Mouse (Mus musculus) adrenal gland, adult 2 months (tissue): ENCODE data around the gene Cryzl1. TPM values are rescaled to one million over a fixed set of nuclear protein-coding genes. Genes with fewer than 3 reads are reported as not detected.
"Not testable (repeated sequence)": the region's sequence is repeated elsewhere in the genome, so short reads cannot be mapped to it uniquely, and the experiment has no call there.

Experiments used
- DNase-seq: peaks from one replicate; pipeline ENCODE4 v3.0.0; 2021
- polyA plus RNA-seq: library from polyadenylated mRNA; depleted of rRNA; stranded (reverse); fragments of >200 nt; gene quantifications from 2 replicates; pipeline ENCODE4 v1.2.3, GENCODE M21; 2012
- total RNA-seq, 2 experiments: library from RNA; stranded (reverse); gene quantifications; 2 replicates each; pipeline ENCODE4 v1.2.3; 2021

Cryzl1 gene
- total and polyA plus RNA-seq, 3 experiments: 12.6 to 54.9 (median 36.2) TPM

GRCm38 (mm10) chr16:91688023-91688618 lies 40.7 kb downstream of the Cryzl1 start:
- DNase-seq: no peak

DNA sequence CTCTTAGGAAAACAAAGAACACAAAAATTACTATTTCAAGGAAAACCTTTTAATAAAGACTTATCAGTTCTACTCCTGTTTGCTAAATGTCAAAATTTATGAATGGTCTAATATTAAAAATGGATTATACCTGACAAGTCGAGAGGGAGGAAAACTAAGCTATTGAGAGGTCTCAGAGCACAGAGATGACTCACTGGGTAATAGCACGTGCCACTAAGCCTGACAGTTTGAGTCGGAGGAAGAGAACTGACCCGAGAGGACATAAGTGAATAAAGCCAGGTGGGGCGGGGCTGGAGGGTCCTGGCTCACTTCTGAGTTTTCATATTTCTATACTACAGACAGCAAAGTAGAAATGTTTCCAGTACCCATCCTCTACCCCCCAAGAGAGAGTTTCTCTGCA lies 42.4 kb downstream of the Cryzl1 start:
- no peak for DNase-seq

GRCm38 (mm10) chr16:91685526-91685925 lies 43.2 kb downstream of the Cryzl1 start:
- no peak for DNase-seq

GRCm38 (mm10) chr16:91680656-91681055 lies 48.1 kb downstream of the Cryzl1 start:
- no peak for DNase-seq

DNA sequence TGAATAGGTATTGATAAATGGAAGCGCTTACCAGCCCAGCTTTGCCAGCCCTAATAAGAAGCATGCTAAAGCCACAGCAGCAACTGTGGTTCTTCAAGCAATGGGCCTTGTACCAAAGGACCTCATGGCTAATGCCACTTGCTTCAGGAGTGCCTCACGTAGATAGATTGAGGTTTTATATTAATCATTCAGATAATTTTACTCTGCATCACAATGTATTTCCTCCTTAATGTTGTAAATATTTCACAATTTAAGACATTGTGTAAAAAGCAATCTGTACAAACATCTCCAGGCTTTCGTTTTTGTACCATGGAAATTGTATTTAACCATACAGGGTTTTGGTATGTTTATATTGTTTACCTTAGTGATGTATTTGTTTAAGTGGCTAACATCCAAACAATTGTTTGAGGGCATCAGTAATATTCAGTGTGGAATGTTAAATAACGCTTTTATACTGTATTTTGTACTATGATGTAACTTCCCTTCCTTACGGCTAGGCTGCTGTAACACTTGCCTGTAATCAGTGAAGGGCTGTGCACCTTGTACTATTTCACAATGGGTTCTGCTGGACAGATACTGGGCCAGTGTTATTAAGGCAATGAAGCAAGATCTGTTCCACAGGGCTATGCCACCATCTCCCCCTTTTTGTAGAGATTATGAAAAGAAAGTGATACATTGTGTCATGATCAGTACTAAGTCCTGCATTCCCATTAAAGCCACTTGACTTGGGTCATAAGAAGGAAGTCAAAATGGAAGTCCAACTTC lies 50.4 kb downstream of the Cryzl1 start:
- no peak for DNase-seq

GRCm38 (mm10) chr16:91674500-91674899 lies 54.3 kb downstream of the Cryzl1 start:
- DNase-seq: no peak

- no peak for DNase-seq
Measured at GRCm38 (mm10) chr16:91663795-91664194, 65.0 kb downstream of the Cryzl1 start.

DNA sequence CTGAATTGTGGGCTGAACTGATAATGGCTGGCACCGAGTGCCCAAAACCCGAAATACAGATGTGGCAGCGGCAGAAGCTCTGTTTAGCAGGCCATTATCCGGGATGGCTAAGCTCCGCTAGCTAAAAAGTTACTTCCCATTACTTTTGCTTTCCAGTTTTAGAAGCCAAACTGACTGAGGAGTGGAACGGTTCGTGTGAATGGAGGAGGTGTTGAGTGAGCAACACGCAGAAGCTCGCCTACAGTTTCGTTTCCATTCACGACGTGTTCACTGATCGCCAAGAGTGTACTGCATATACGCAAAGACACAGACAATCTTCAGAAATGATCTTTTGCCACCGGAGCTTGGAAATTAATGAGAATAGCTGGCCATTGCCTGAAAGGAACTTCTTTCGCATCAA lies 66.4 kb downstream of the Cryzl1 start:
- DNase-seq: no peak

DNA sequence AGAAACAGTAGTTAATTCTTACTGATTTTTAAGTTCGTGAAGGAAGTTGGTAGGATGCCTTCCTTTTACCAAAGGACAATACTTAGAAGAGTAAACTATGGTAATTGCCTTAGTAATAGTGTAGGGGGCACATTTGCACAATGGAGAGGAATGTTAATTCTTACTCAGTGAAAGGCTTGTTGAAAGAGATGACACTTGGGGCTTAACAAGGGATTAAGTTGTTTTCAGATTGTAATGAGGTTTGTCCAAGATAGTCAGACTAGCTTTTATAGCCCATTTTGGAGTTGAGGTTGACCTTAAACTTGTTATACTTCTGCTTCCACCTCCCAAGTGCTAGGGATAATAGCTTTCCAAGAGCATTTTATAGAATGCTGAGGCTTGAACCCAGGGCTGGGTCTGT lies 67.4 kb downstream of the Cryzl1 start:
- DNase-seq: no peak

- DNase-seq: no peak
Measured at GRCm38 (mm10) chr16:91659798-91660197, 69.0 kb downstream of the Cryzl1 start.

DNA sequence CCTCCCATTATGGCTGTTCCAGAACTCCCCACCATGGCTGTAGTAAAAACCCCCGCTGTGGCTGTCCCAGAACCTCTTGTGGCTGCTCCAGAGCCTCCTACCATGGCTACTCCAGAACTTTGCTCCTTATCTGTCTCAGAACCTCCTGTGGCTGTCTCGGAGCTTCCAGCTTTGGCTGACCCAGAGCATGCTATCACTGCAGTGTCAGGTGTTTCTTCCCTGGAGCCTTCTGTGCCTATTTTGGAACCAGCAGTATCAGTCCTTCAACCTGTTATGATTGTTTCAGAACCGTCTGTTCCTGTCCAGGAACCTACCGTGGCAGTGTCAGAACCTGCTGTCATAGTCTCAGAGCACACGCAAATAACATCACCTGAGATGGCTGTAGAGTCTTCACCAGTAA lies 70.3 kb downstream of the Cryzl1 start:
- DNase-seq: no peak

DNA sequence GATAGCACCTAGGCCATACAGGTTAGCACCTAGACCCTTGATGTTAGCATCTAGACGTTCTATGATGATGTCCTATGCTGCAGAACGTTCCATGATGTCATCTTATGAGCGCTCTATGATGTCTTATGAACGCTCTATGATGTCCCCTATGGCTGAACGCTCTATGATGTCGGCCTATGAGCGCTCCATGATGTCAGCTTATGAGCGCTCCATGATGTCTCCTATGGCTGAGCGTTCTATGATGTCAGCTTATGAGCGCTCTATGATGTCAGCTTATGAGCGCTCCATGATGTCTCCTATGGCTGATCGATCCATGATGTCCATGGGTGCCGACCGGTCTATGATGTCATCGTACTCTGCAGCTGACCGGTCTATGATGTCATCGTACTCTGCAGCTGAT lies 71.5 kb downstream of the Cryzl1 start:
- DNase-seq: no peak

DNA sequence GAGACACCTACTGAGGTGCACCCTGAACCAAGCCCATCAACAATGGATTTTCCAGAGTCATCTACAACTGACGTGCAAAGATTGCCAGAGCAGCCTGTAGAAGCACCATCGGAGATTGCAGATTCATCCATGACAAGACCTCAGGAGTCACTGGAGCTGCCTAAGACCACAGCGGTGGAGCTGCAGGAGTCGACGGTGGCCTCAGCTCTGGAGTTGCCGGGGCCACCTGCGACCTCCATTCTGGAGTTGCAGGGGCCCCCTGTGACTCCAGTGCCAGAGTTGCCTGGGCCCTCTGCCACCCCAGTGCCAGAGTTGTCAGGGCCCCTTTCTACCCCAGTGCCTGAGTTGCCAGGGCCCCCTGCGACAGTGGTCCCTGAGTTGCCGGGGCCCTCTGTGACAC lies 73.5 kb downstream of the Cryzl1 start:
- DNase-seq: no peak

DNA sequence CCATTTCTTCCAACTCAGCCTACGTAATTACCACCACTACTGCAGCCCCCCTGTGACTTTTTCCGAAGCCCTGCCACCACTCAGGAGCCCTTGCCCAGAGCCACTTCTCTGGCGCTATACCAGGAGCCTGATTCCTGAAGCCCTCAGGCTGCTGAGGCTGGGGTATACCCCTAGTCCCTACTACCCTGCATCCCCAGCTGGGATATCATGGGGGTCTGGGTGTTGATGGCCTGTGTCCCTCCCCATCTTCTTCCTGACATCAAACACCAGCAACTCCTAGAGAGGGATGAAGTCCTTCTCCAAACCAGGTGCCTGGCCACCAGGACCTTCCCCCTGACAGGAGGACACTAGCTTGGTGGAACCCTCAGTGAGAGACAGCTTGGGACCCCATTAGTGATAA lies 76.6 kb downstream of the Cryzl1 start:
- no peak for DNase-seq

DNA sequence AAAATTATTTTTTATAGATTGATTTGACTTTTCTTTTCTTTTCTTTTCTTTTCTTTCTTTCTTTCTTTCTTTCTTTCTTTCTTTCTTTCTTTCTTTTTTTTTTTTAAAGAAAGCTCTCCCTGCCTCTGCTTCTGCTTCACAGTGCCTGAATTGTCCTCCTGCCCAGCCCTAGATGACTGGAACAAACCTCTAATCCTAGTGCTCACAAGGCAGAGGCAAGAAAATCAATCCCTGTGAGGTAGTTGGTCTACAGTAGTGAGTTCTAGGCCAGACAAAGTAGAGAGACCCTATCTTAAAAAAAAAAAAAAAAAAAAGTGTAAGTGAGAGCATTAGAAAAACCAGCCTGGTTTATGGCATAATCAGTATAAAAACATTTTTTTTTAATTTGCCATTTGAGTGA lies 79.0 kb downstream of the Cryzl1 start:
- DNase-seq: no peak

DNA sequence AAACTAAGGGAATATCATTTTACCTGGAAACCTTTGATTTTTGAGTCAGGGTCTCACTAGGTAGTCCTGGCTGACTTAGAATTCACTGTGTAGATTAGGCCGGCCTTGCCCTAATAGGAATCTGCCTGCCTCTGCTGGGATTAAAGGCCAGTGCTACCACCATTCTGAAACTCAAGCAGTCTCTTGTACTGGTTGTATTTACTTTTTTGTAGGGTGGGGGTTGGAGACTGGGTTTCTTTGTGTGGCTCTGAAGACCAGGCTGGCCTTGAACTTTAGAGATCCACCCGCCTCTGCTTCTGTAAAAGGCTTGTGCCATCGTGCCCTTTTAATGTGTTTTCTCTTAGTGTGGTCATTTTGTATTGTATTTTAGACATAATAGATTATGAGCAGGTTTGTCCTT lies 79.5 kb downstream of the Cryzl1 start:
- peak; percentile 56 for DNase-seq

- peak; percentile 92 for DNase-seq
Measured at GRCm38 (mm10) chr16:91648220-91648550, 80.6 kb downstream of the Cryzl1 start.

GRCm38 (mm10) chr16:91647461-91648219 lies 81.1 kb downstream of the Cryzl1 start, which contains the start of gene Son:
Gene Son (plus strand): TSS chr16:91647506.
- peak; percentile 97 for DNase-seq

- DNase-seq: peak; percentile 98
Measured at GRCm38 (mm10) chr16:91646681-91647419, 81.9 kb downstream of the Cryzl1 start, which contains the start of gene Gart. Gene Gart (minus strand): TSS chr16:91646952.

- no peak for DNase-seq
Measured at GRCm38 (mm10) chr16:91645995-91646602, 82.7 kb downstream of the Cryzl1 start.

- not testable (repeated sequence) for DNase-seq
Measured at GRCm38 (mm10) chr16:91645420-91645819, 83.4 kb downstream of the Cryzl1 start.

- no peak for DNase-seq
Measured at GRCm38 (mm10) chr16:91644901-91645300, 83.9 kb downstream of the Cryzl1 start.
